Mouse (Mus musculus) neural tube, embryonic 12.5 days (tissue): ENCODE measurements around the gene Pax1. TPM values are rescaled to one million over a fixed set of nuclear protein-coding genes. Genes with fewer than 3 reads are reported as not detected.
A peak's percentile ranks its signal among the peaks of the same experiment; 100 is the strongest.

Experiments used
- ATAC-seq: fragments of 200-750 bp; cut with Nextera tagmentation; 2 replicates; pipeline ENCODE4 v1.8.0; 2017; ENCODE audit warnings: low read depth, mild to moderate bottlenecking, moderate TSS enrichment, moderate library complexity; ENCODE audit not compliant: low FRiP score
- H3K27ac ChIP-seq: fragments of 300-500 bp; sonication (generic); 2 replicates; pipeline ENCODE4 v1.5.1; 2016
- H3K27me3 ChIP-seq: fragments of 300-500 bp; sonication (generic); replicated peaks from 2 replicates; pipeline ENCODE4 v1.6.1; 2016; ENCODE audit warnings: mild to moderate bottlenecking
- H3K36me3 ChIP-seq: fragments of 300-500 bp; sonication (generic); 2 replicates; pipeline ENCODE4 v1.6.1; 2016; ENCODE audit warnings: mild to moderate bottlenecking
- H3K4me1 ChIP-seq: fragments of 300-500 bp; sonication (generic); 2 replicates; pipeline ENCODE4 v1.6.1; 2016
- H3K4me2 ChIP-seq: fragments of 300-500 bp; sonication (generic); replicated peaks from 2 replicates; pipeline ENCODE4 v1.6.1; 2016; ENCODE audit warnings: mild to moderate bottlenecking
- H3K4me3 ChIP-seq: fragments of 300-500 bp; sonication (generic); 2 replicates; pipeline ENCODE4 v1.5.1; 2016
- H3K9ac ChIP-seq: fragments of 300-500 bp; sonication (generic); 2 replicates; pipeline ENCODE4 v1.6.1; 2016; ENCODE audit warnings: mild to moderate bottlenecking
- H3K9me3 ChIP-seq: fragments of 300-500 bp; sonication (generic); 2 replicates; pipeline ENCODE4 v1.6.1; 2016; ENCODE audit warnings: mild to moderate bottlenecking
- WGBS: fragments of 180-500 bp; shearing (Covaris S2); methylation state at CpG from one replicate; pipeline ENCODE4 v1.1.7; 2016; 5-methylcytosine and 5-hydroxymethylcytosine counted together
- polyA plus RNA-seq: library from polyadenylated mRNA; unstranded; fragments of >200 nt; fragmentation: Nextera tagmentation; extraction: Ambion mirVana; gene quantifications from 2 replicates; pipeline ENCODE4 v1.2.1, GENCODE M21; 2016

Pax1 gene
- polyA plus RNA-seq, 1 experiment from 2014 or later, result 10.9 TPM

DNA sequence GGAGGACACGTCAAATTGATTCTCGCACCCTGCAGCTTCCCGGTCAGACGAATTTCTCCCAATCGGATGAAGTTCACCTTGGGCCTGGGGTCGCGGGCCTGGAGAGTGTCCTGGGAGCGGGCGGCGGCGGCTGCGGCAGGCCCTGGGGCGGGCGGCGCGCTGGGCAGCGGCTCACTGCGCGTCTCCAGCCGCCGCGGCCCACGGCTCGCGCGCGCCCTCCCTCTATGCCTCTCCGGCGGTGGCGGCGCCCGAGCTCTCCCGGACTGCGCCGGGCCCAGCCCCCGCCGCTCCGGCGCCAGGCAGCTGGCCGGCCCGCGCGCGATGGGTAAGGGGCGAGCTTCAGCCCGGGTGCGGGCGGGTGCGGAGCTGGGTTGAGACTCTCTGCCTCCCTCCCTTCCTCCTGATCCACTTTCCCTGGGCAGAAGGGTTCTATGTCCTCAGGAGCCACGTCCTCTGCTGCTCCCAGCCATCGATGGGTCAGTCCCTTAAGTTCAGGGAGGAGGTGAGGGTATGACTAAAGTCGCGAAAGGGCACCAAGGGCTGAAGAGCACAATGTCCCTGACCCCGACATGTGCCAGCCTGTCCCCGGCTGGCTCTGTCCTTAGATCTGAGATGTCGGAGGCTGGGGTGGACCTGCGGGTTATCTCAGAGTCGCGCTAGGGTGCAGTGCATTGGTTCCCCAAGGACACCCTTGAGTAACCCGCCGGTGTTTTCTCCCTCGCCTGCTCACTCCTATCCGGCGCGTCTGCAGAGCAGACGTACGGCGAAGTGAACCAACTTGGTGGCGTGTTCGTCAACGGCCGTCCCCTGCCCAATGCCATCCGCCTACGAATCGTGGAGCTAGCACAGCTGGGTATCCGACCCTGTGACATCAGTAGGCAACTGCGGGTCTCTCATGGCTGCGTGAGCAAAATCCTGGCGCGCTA lies 3.5 kb downstream of the Pax1 start:
- peak overlapping the region; percentile 29 for H3K4me3 ChIP-seq
- H3K9me3 ChIP-seq, result no peaks in the 10 kb centered on the region
- H3K27ac ChIP-seq, result no peak overlapping the region; the same call in 1 of the 2 replicates
- peak; percentile 26 for ATAC-seq
- H3K27me3 ChIP-seq, result peaks cover 91% of the 10 kb centered on the region
- under 1% methylated on average over 79 of the region's 80 CpGs for WGBS
- H3K4me2 ChIP-seq, result peak overlapping the region; percentile 51
- no peaks in the 10 kb centered on the region for H3K36me3 ChIP-seq
- peaks cover 12% of the 10 kb centered on the region for H3K4me1 ChIP-seq
- no peak overlapping the region for H3K9ac ChIP-seq

DNA sequence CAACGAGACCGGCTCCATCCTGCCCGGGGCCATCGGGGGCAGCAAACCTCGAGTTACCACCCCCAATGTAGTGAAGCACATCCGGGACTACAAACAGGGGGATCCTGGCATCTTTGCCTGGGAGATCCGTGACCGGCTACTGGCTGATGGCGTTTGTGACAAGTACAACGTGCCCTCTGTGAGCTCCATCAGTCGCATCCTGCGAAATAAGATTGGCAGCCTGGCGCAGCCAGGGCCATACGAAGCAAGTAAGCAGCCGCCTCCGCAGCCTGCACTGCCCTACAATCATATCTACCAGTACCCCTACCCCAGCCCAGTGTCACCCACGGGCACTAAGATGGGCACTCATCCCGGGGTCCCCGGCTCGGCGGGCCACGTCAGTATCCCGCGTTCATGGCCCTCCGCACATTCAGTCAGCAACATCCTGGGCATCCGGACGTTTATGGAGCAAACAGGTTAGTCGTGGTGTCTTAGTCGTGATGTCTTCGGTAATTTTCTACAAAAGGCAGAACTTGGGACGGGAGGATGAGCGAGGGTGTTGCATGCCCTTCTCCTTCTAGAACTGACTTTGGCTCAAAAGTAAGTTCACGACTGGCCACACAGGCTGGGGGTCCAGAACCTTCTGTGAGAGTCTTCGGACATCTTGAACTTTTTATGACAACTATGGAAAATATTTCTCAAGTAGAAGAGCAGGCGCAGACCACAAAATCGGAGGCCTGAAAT lies 4.3 kb downstream of the Pax1 start:
- Histone ChIP-seq H3K27ac (no peak overlapping the region), H3K4me3 (peak overlapping the region; percentile 29), H3K4me1 (peaks cover 12% of the 10 kb centered on the region), H3K36me3 (no peaks in the 10 kb centered on the region), H3K4me2 (peak overlapping the region; percentile 51), H3K9me3 (no peaks in the 10 kb centered on the region), H3K27me3 (peaks cover 91% of the 10 kb centered on the region), H3K9ac (no peak overlapping the region)
- 1% methylated on average over 36 of the region's 36 CpGs for WGBS
- ATAC-seq, result no peak

DNA sequence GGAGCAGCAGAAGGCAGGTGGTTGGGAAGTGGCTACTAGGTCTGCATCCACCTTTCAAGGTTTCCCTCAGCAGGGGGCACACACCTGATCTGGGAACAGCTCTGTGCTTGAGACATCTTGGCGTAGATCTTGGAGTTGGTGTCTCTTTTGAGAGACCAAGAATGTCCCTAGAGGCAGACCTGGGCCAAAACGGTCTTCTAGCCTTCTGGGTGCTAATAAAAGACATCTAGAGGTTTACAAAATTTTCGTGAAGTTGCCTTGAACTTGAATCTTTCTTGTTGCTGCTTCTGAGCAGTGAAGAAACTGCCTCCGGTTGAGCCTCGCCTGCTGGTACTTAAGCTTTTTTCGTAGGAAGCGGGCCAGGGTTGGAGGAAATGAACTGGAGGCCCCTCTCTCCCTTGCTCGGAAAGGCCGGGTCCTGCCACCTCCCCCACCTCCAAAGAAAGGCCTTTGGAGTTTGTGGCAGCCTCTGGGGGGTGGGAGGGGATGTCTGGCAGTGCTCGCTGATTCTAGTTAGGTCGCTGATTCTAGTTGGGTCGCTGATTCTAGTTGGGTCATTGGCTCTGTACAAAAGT lies 5.6 kb downstream of the Pax1 start:
- peaks cover 91% of the 10 kb centered on the region for H3K27me3 ChIP-seq
- WGBS, result 3% methylated on average over 12 of the region's 12 CpGs
- peak overlapping the region; percentile 23 for H3K4me3 ChIP-seq
- no peak overlapping the region for H3K27ac ChIP-seq
- ATAC-seq, result no peak
- peak overlapping the region; percentile 21; the same call in 1 of the 2 replicates for H3K9ac ChIP-seq
- no peaks in the 10 kb centered on the region for H3K36me3 ChIP-seq
- H3K9me3 ChIP-seq, result no peaks in the 10 kb centered on the region
- peaks cover 12% of the 10 kb centered on the region for H3K4me1 ChIP-seq
- 0 out of 2 replicates have a peak overlapping the region, but pooled peaks have one; percentile 30 for H3K4me2 ChIP-seq

DNA sequence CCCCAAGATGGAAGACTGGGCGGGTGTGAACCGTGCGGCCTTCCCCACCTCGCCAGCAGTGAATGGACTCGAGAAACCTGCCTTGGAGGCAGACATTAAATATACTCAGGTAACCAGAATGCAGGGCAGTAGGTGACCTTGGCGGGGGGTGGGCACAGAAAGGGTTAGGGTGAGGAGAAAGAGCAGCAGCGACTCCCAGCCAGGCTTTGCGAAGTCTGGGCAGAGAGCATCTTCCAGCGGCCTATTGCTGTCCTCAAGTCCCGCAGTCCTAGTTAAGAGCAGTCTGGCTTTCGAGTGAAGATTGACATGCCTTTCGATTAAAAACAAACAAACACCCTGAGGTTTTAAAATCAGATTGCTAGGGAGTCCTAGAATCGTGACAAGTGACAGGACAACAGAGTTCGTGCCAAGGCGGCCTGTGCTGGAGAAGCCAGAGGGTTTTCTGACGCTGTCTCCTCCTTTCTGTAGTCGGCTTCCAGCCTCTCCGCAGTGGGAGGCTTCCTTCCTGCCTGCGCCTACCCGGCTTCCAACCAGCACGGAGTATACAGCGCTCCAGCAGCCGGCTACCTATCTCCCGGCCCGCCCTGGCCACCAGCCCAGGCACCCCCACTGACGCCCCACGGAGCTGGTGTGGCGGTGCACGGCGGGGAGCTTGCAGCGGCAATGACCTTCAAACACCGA lies 6.3 kb downstream of the Pax1 start:
- Histone ChIP-seq H3K27ac (no peak overlapping the region), H3K4me2 (peak overlapping the region; percentile 30; the same call in 1 of the 2 replicates), H3K27me3 (peaks cover 91% of the 10 kb centered on the region), H3K4me3 (peak overlapping the region; percentile 24), H3K9ac (peak overlapping the region; percentile 21; the same call in 1 of the 2 replicates), H3K36me3 (no peaks in the 10 kb centered on the region), H3K4me1 (peaks cover 12% of the 10 kb centered on the region), H3K9me3 (no peaks in the 10 kb centered on the region)
- no peak; the same call in 1 of the 2 replicates for ATAC-seq
- 1% methylated on average over 32 of the region's 32 CpGs for WGBS

DNA sequence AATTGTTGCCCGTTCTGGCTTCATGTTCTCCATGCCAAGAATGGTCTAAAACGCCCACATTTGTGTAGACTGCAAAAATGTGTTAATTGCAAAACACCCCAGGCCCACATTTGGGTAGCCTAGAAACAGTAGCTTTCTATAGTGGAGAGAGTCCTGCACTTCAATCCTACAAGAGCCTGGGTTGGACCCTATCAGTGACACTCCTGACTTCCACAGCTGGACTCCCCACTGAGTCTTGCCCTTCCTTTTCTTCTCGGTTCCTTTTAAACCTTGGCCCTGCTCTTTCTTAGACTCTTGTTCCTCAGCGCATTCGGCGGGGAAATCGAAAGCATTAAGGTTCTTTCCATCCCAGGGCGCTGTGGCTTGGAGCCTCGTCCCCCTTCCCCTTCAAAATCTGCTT lies 7.8 kb downstream of the Pax1 start:
- Histone ChIP-seq H3K27me3 (peaks cover 91% of the 10 kb centered on the region), H3K27ac (no peak overlapping the region), H3K9ac (no peak overlapping the region), H3K4me3 (no peak overlapping the region), H3K36me3 (no peaks in the 10 kb centered on the region), H3K4me2 (no peak overlapping the region), H3K9me3 (no peaks in the 10 kb centered on the region), H3K4me1 (peaks cover 12% of the 10 kb centered on the region)
- WGBS, result 2% methylated on average over 9 of the region's 9 CpGs
- no peak for ATAC-seq

DNA sequence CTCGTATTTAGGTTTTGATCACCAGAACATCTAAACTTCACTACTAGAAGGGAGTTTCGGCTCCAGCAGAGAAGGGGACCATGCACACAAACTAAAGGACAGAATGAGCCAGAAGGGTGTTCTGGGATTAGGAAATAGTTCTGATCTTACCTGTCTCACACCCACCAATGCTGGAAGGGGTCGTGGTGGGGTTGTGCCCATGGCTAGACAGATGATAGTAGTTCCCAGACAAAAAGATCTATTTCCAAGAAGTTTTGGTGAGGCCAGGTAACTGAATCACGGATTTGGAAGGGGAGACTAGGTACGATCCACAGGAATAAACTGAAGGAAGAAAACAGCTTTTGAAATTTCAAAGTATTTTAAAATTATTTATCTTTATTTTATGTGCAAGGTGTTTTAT lies 8.4 kb downstream of the Pax1 start:
- no peak for ATAC-seq

DNA sequence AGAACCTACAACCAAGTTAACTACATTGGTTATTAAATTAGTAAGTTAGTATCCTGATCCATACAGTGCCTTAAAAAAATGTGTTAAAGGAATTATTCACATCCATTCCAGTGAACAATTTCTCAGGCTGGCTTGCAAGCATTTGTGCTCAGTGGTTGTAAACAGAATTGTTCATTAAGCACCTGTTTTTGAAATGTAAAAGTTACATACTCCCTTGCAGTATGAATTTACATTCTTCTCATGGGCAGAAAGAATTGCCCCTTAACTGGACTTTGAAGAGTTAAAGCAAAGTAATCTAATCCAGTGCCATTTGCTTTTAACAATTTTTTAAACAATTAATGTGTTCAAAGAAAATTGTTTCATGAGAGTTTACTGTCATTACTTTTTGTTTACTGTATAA lies 9.6 kb downstream of the Pax1 start:
- ATAC-seq, result no peak

More for the DNA sequence above, 8.4 kb downstream of the Pax1 start:
- Histone ChIP-seq H3K4me1 (peaks cover 9% of the 10 kb centered on the region), H3K9me3 (no peaks in the 10 kb centered on the region), H3K4me3 (no peak overlapping the region), H3K27ac (no peak overlapping the region), H3K36me3 (no peaks in the 10 kb centered on the region), H3K9ac (no peak overlapping the region), H3K4me2 (no peak overlapping the region), H3K27me3 (peaks cover 91% of the 10 kb centered on the region)
- WGBS, result 12% methylated on average over 5 of the region's 5 CpGs

DNA sequence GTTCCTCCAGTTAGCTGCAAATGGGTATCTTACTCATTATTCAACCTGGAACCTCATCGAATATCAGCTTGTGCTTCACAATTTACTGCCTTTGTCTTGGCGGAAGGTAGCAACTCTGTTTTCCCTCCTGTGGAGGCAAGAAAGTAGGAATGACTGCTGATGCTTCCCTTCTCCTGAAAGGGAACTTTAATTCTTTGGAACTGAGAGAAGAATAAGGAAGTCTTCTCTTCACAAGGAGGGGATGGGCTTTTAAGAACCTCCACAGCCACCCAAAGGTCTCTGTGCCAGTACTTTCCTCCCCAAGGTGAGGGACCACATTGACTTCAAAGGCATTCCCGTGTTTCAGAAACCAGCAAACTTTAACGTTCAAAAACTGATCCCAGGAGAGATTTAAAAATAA lies 10.1 kb downstream of the Pax1 start:
- 5% methylated on average over 4 of the region's 4 CpGs for WGBS
- no peak for ATAC-seq
- no peaks in the 10 kb centered on the region for H3K36me3 ChIP-seq
- H3K9ac ChIP-seq, result no peak overlapping the region
- H3K4me1 ChIP-seq, result no peaks in the 10 kb centered on the region
- H3K27ac ChIP-seq, result no peak overlapping the region
- no peak overlapping the region for H3K4me2 ChIP-seq
- H3K27me3 ChIP-seq, result peaks cover 89% of the 10 kb centered on the region
- no peak overlapping the region for H3K4me3 ChIP-seq
- H3K9me3 ChIP-seq, result no peaks in the 10 kb centered on the region

More for the DNA sequence above, 9.6 kb downstream of the Pax1 start:
- Histone ChIP-seq H3K9me3 (no peaks in the 10 kb centered on the region), H3K27me3 (peaks cover 89% of the 10 kb centered on the region), H3K36me3 (no peaks in the 10 kb centered on the region), H3K4me2 (no peak overlapping the region), H3K9ac (no peak overlapping the region), H3K27ac (no peak overlapping the region), H3K4me1 (no peaks in the 10 kb centered on the region), H3K4me3 (no peak overlapping the region)

DNA sequence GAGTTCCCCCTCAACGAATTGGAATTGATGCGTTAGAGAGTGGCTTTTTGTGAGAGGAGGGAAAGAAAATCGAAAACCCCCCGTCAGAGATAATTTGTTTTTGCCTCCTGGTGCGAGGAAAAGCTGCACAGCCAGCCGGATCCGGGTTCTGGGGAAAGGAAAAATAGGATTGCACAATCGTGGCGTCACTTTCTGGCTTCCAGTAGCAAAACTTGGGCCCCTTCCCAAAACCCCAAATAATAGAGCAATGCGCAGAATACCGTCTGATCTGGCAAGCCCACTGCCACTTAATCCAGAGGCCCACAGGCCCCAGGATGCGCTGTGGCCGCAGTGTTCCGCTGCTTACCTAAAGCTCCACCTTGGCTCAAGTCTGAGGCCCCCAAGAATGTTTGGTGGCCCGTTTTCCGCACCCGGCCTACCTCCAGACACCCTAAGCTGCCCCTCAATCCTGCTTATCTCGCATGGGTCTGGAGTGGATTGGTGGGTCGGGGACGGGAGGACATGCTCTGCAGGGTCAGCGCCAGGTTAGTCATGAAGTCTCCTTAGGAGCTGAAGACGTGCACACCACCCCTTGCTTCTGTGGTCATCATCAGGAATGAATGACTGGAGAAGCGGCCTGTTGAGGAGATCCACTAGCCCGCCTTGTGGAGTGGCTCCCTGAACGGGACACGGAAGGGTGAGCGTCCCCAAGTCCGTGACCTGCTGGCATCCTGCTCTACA lies 11.4 kb downstream of the Pax1 start:
- no peak overlapping the region for H3K9ac ChIP-seq
- H3K9me3 ChIP-seq, result no peaks in the 10 kb centered on the region
- no peak overlapping the region for H3K4me3 ChIP-seq
- H3K36me3 ChIP-seq, result no peaks in the 10 kb centered on the region
- peak overlapping the region; percentile 31 for H3K4me2 ChIP-seq
- under 1% methylated on average over 28 of the region's 28 CpGs for WGBS
- H3K4me1 ChIP-seq, result no peaks in the 10 kb centered on the region
- H3K27me3 ChIP-seq, result peaks cover 89% of the 10 kb centered on the region
- H3K27ac ChIP-seq, result no peak overlapping the region
- ATAC-seq, result peak; percentile 26; the same call in 1 of the 2 replicates

DNA sequence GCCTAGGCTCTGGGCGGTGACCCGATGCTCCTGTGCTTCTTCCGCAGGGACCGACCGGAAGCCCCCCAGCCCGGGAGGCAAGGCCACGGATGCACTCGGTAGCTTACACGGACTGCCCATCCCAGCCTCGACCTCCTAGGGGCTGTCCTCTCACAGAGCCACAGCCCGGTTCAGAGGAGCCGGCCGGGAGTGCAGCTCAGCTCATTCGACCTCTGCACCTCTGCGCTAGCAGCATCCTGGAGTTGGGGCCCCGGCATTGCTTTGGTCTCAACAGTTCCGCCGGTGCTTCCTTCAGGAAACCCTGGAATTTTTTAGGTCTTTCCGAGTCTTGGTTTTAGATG lies 11.9 kb downstream of the Pax1 start:
- Histone ChIP-seq H3K9me3 (no peaks in the 10 kb centered on the region), H3K27ac (no peak overlapping the region), H3K4me3 (no peak overlapping the region), H3K4me1 (no peaks in the 10 kb centered on the region), H3K27me3 (peaks cover 90% of the 10 kb centered on the region), H3K9ac (no peak overlapping the region), H3K36me3 (no peaks in the 10 kb centered on the region), H3K4me2 (peak overlapping the region; percentile 31)
- under 1% methylated on average over 19 of the region's 19 CpGs for WGBS
- ATAC-seq, result no peak

DNA sequence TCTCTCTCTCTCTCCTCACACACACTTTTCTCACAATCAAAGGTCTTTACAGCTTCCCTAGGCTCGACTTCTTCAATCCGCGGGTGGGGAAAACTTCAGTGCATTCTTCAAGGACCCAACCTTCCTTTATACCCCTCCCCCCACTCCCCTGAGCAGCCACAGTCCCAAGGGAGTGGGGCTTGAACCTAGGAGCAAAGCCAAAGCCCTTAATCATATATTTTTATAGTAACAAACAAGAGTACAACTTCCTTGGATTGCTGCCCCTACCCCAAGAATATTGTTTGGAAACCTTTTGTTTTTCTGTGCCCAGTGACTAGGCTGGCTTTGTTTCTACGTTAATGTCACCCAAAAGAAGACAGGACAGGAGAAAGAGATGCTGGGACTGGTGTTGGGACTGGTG lies 12.5 kb downstream of the Pax1 start:
- Histone ChIP-seq H3K9me3 (no peaks in the 10 kb centered on the region), H3K27ac (no peak overlapping the region), H3K27me3 (peaks cover 90% of the 10 kb centered on the region), H3K36me3 (no peaks in the 10 kb centered on the region), H3K4me3 (no peak overlapping the region), H3K4me2 (no peak overlapping the region), H3K9ac (no peak overlapping the region), H3K4me1 (no peaks in the 10 kb centered on the region)
- no peak for ATAC-seq
- 5% methylated on average over 4 of the region's 4 CpGs for WGBS
